Mouse (Mus musculus) neutrophil, adult 5-6 weeks (primary cell): ENCODE data around the gene Raver1. TPM values are rescaled to one million over a fixed set of nuclear protein-coding genes. Genes with fewer than 3 reads are reported as not detected.

ENCODE experiments used
- ATAC-seq: fragments of 151-379, 151-347 bp; 2 replicates; pipeline ENCODE4 v1.8.0; 2017; ENCODE audit warnings: mild to moderate bottlenecking, moderate TSS enrichment; ENCODE audit not compliant: insufficient number of reproducible peaks, poor library complexity, low FRiP score, severe bottlenecking; ENCODE audit errors: extremely low read depth
- total RNA-seq: library from RNA; stranded (forward); fragments of 200-1000 nt; gene quantifications from 2 replicates; pipeline ENCODE4 v1.2.3, GENCODE M21; 2017

Gene Raver1
- total RNA-seq, 1 experiment from 2014 or later = 15.4 TPM

GRCm38 (mm10) chr9:21027774-21028290 lies 64.0 kb downstream of the Raver1 start:
- no peak for ATAC-seq

- ATAC-seq = no peak
Measured at GRCm38 (mm10) chr9:21026849-21027248, 65.0 kb downstream of the Raver1 start.

GRCm38 (mm10) chr9:21025258-21025810 lies 66.5 kb downstream of the Raver1 start:
- no peak for ATAC-seq

Other genes with a start within 250 kb of the Raver1 start
- 21.3 and 23.1 TPM in 2 replicates for gene A230050P20Rik, start 223.4 kb downstream of the Raver1 start, total RNA-seq
- 0.25 and 0.70 TPM in 2 replicates for gene Angptl6, start 212.3 kb downstream of the Raver1 start, total RNA-seq
- gene Ppan, start 203.8 kb downstream of the Raver1 start, total RNA-seq = 42.1 and 48.9 TPM in 2 replicates
- 91.0 and 92.9 TPM in 2 replicates for gene Eif3g, start 193.4 kb downstream of the Raver1 start, total RNA-seq
- gene Dnmt1, start 132.1 kb downstream of the Raver1 start, total RNA-seq = 58.3 and 60.4 TPM in 2 replicates
- gene S1pr2, start 115.2 kb downstream of the Raver1 start, total RNA-seq = 0.98 and 1.3 TPM in 2 replicates
- 26.6 and 30.0 TPM in 2 replicates for gene Mrpl4, start 89.3 kb downstream of the Raver1 start, total RNA-seq
- gene Icam1, start 76.0 kb downstream of the Raver1 start, total RNA-seq = 34.6 and 36.9 TPM in 2 replicates
- not detected in 2 replicates for gene Icam4, start 62.6 kb downstream of the Raver1 start, total RNA-seq
- gene Icam5, start 59.9 kb downstream of the Raver1 start, total RNA-seq = 0.12 TPM in 1 of 2 replicates, not detected in the other
- not detected in 2 replicates for gene Zglp1, start 24.9 kb downstream of the Raver1 start, total RNA-seq
- gene Gm49373, start 18.9 kb downstream of the Raver1 start, total RNA-seq = 0.23 and 0.25 TPM in 2 replicates
- gene Fdx1l, start 18.4 kb downstream of the Raver1 start, total RNA-seq = 11.1 and 15.7 TPM in 2 replicates
- 4.7 TPM in 2 replicates for gene Gm38431, start within 50 bp of the Raver1 start, total RNA-seq
- 30.4 and 32.4 TPM in 2 replicates for gene Tyk2, start 39.2 kb upstream of the Raver1 start, total RNA-seq
- 117 and 133 TPM in 2 replicates for gene Cdc37, start 58.0 kb upstream of the Raver1 start, total RNA-seq
- gene Pde4a, start 73.7 kb upstream of the Raver1 start, total RNA-seq = 1.5 and 2.6 TPM in 2 replicates
- gene Keap1, start 147.4 kb upstream of the Raver1 start, total RNA-seq = 25.0 and 29.5 TPM in 2 replicates
- gene S1pr5, start 156.4 kb upstream of the Raver1 start, total RNA-seq = 4.7 and 5.9 TPM in 2 replicates
- gene Atg4d, start 173.3 kb upstream of the Raver1 start, total RNA-seq = 18.3 and 31.7 TPM in 2 replicates
- gene Kri1, start 196.0 kb upstream of the Raver1 start, total RNA-seq = 175 and 178 TPM in 2 replicates
- 74.5 and 93.6 TPM in 2 replicates for gene Cdkn2d, start 199.4 kb upstream of the Raver1 start, total RNA-seq
- gene Ap1m2, start 220.3 kb upstream of the Raver1 start, total RNA-seq = 7.6 and 13.6 TPM in 2 replicates
- gene Slc44a2, start 228.7 kb upstream of the Raver1 start, total RNA-seq = 269 and 279 TPM in 2 replicates